Mouse (Mus musculus): ENCODE results near the gene Hnrnpab.
"Not testable (repeated sequence)": the region's sequence is repeated elsewhere in the genome, so short reads cannot be mapped to it uniquely, and the experiment has no call there.

- not testable (repeated sequence) for TF ChIP-seq POLR2A (IDR thresholded peaks at IDR 0.05; ENCODE audit: low read depth, low read length); MAX (IDR thresholded peaks at IDR 0.05; ENCODE audit: low read length); CTCF (conservative IDR thresholded peaks at IDR 0.05 in 1 of 2, IDR thresholded peaks at IDR 0.05 in 1 of 2; ENCODE audit: low read depth in 2 of 2, low read length in 2 of 2); KAT2A (IDR thresholded peaks at IDR 0.05; ENCODE audit: insufficient replicate concordance, low read length)
Observed at GRCm38 (mm10) chr11:51616113-51616512, 9.5 kb upstream of the Hnrnpab start.
